Mouse (Mus musculus) frontal cortex, postnatal 14 days (tissue): Measurements from ENCODE around the gene Vwa8.
"Not testable (repeated sequence)": the region's sequence is repeated elsewhere in the genome, so short reads cannot be mapped to it uniquely, and the experiment has no call there.

Source experiments
- DNase-seq, 2 experiments: peaks; one replicate each; pipeline ENCODE4 v3.0.0; 2022; ENCODE audit warnings: low spot score in 2 of 2

Gene Vwa8

DNA sequence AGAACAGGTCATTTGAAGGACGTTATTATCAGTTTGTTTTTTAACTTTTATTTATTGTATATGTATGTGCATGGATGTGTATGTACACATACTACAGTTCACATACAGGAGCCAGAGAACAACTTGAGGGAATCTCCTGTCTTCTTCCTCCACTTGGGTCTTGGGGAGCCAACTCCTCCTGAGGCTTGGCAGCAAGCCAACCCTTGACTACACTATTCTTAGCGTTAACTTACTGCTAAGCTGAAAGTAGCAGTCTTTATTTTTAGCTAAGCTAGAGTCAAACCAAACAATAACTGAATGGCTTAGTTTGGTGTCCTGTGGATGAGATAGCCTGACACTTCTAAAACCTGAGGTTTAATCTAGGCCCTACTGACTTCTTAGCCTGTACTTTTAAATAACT is 135.4 kb downstream of the Vwa8 start:
- no peak for DNase-seq

GRCm38 (mm10) chr14:78987543-78987942 is 138.7 kb downstream of the Vwa8 start:
- no peak for DNase-seq

- no peak for DNase-seq
Measured at GRCm38 (mm10) chr14:78992456-78992855, 143.6 kb downstream of the Vwa8 start.

GRCm38 (mm10) chr14:78993515-78993914 is 144.7 kb downstream of the Vwa8 start:
- DNase-seq, result no peak

DNA sequence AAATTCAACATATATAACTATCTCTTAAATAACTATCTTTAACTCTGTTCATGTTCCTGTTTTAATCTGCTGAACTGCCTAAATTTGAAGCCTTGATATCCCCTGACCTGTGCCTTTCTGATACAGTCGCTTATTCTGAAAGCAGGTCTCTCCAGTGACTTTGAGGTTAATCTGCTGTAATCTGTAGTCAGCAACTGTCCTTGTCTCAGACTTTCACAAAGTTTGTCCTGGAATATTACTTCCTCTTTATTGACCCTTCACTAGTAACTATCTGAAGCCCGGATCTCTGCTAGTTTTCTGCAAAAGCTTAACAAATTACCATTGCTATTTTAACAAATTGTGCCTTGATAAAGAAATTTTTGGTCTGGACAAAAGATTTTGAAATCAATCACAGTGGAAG is 147.5 kb downstream of the Vwa8 start:
- no peak for DNase-seq

DNA sequence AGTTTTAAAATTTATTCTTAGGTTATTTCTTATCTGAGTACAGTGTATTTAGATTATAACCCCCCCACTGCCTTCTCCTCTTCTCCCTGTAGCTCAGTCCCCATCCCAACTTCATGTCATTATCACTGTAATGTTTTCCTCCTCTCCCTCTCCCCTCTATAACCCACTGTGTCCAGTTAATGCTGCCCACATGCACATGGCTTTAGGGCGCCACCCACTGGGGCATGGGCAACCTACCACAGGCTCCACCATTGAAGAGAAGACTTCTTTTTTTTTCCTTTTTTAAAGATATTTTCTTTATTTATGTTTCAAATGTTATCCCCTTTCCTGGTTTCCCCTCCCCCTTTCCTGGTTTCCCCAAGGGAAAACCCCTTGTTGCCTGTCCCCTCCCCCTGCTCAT is 154.7 kb downstream of the Vwa8 start:
- no peak for DNase-seq

- DNase-seq, result not testable (repeated sequence)
Measured at GRCm38 (mm10) chr14:79017710-79018109, 168.9 kb downstream of the Vwa8 start.

DNA sequence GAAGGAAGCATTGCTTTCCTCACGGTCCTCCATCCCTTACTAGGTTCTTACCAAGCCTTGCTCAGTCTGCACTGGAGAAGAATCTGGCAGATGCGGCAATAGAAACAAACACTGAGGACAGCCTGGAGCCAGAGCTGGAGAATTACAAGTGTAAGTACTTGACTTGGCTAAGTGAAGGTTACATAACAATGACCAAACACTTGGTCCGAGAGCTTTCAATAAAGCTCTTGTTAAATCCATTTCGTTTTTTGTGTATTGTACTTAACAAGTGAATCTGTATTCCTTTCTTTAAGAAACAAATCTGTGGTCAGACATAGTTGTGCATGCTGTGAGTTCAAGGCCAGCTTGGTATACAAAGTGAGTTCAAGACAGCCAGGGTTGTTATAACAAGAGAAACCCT is 169.7 kb downstream of the Vwa8 start:
- DNase-seq, result no peak

- DNase-seq, result no peak
Measured at GRCm38 (mm10) chr14:79021725-79022124, 172.9 kb downstream of the Vwa8 start.

- no peak for DNase-seq
Measured at GRCm38 (mm10) chr14:79028996-79029575, 180.2 kb downstream of the Vwa8 start.

DNA sequence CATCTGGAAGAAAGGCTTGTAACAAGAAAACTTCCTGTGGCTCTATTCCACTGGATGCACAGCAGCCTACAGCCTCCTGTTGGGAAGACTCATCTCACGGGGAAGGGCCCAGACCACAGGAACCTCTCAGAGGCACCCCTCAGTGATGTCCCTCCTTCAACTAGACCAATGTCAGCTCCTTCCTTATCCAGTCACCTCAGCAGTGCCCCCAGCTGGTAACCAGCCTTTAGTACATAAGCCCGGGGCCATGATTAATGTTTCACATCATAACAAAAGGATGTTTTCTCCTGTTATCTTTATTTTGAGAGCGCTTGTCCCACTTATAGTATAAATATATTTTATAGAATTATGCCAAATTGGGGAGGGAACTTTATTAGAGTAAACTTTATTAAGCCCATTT is 181.9 kb downstream of the Vwa8 start:
- DNase-seq, result no peak

GRCm38 (mm10) chr14:79031230-79031740 is 182.4 kb downstream of the Vwa8 start:
- DNase-seq, result no peak

DNA sequence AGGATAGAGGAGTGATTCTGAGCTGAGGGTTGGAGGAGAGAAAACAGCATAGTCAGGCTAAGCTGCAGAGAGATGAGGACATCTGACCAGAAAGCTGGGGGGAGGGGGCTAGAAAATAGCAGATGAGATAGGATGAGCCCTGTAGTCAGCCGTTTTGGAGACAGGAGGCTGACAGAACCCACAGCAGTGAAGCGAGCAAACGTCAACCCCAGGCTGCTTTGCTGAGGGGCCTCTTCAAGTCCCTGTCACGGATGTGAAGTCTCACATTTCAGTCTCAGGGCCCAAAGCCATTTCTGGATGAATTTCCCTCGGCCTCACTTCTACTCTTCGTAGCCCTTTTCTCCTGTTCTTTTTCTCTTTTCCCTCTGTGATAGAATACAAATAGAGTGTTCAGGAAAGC is 184.5 kb downstream of the Vwa8 start:
- no peak for DNase-seq

DNA sequence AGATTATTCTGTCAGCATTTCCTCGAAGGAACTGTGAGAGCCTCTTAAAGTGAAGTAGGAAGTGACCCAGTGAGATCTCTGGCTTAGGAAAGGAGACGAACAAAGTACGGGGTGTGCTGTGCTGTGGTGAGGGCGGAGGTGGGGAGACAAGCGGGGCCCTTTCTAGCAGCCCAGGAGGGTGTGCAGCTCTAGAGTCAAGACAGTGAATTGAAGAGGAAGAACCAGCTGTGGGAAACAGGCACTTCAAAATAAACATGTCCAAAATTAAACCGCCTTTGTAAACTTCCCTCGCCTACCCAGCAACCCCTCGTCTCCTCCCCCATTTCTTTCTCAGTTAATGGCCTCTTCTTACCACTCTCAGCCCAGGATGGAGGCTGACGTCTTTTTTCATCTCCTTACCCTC is 185.7 kb downstream of the Vwa8 start:
- no peak for DNase-seq

DNA sequence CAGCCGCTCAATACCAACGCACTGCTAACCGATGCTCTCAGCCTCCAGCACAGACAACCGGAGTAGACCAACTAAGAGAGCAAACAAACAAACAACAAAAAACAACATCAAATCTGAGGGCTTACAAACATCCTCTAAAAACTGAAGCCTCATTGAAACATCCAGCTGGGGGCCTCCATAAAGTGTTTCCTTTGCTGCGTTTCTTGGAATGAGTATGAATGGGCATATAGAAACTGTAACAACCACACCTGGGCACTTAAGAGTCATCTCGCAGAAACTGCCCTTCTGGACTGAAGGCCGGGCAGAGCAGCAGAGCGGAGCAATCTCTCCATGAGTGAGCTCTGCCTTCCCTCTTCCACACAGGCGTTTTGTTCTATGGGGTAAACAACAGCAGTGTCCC is 186.7 kb downstream of the Vwa8 start:
- DNase-seq, result no peak

GRCm38 (mm10) chr14:79047186-79047585 is 198.3 kb downstream of the Vwa8 start:
- no peak for DNase-seq

- no peak for DNase-seq
Measured at GRCm38 (mm10) chr14:79047956-79048355, 199.1 kb downstream of the Vwa8 start.

DNA sequence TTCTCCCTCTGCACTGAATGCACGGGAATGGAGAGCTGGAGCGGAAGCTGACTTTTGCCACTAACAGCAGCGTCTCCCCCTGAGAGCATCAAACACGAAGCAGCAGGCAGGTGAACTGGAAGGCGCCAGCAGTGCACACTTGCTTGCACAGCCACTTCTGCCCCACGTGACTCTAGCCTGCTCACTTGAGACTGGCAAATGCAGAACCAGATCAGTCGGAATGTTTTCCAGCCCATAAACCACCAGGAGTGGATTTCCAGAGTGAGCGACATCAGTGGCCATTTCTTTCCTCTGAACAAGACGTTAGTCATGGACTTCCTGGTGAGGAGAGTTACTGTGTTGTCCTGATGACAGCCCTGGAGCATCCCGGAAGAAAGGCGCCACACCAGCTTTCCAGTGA is 200.7 kb downstream of the Vwa8 start:
- DNase-seq, result no peak

GRCm38 (mm10) chr14:79065636-79066035 is 216.8 kb downstream of the Vwa8 start:
- DNase-seq, result no peak

- DNase-seq, result no peak
Measured at GRCm38 (mm10) chr14:79069515-79069914, 220.7 kb downstream of the Vwa8 start.

GRCm38 (mm10) chr14:79074786-79075185 is 225.9 kb downstream of the Vwa8 start:
- no peak for DNase-seq

GRCm38 (mm10) chr14:79076560-79077300 is 227.9 kb downstream of the Vwa8 start:
- no peak for DNase-seq

DNA sequence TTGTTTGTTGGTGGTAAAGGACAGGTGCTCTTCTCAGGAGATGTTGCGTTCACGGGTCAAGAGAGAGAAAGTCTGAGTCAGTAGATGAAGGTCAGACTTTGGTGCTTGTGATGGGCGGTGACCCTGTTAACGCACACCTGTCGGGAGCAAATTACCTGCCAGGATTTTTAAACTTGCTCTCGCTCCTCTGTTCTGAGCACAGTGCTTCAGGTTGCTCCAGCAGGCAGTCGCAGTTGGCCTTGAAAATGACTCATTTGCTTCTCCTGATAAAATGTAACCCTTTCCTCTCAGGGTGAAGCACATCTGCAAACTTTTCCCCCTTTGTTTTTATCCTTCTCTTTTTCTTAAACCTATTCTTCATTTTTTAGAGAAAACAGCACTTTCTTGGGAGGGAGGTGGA is 234.7 kb downstream of the Vwa8 start:
- DNase-seq, result no peak

GRCm38 (mm10) chr14:79086006-79086405 is 237.2 kb downstream of the Vwa8 start:
- DNase-seq, result no peak
